Mouse (Mus musculus) thymus, adult 2 months (tissue): ENCODE data around the gene Stx1b.

Experiments
- CTCF ChIP-seq: fragments of 200-500 bp; IDR thresholded peaks from 2 replicates; pipeline ENCODE4 v1.5.1; 2012; ENCODE audit warnings: mild to moderate bottlenecking, control low read depth, low read length, moderate library complexity, borderline replicate concordance; ENCODE audit not compliant: control insufficient read depth, poor library complexity, insufficient read depth; ENCODE audit errors: extremely low read depth
- POLR2A ChIP-seq: fragments of 200-500 bp; IDR thresholded peaks from 2 replicates; pipeline ENCODE4 v1.6.1; 2012; ENCODE audit warnings: mild to moderate bottlenecking, low read length, control low read depth, moderate library complexity; ENCODE audit not compliant: control insufficient read depth, poor library complexity, insufficient read depth; ENCODE audit errors: extremely low read depth

- no peak for TF ChIP-seq CTCF
- no peak for TF ChIP-seq POLR2A
These were observed 54.1 kb downstream of the Stx1b start for GRCm38 (mm10) chr7:127770039-127770905.
